Mouse (Mus musculus): Measurements from ENCODE around the gene Slirp.

DNA sequence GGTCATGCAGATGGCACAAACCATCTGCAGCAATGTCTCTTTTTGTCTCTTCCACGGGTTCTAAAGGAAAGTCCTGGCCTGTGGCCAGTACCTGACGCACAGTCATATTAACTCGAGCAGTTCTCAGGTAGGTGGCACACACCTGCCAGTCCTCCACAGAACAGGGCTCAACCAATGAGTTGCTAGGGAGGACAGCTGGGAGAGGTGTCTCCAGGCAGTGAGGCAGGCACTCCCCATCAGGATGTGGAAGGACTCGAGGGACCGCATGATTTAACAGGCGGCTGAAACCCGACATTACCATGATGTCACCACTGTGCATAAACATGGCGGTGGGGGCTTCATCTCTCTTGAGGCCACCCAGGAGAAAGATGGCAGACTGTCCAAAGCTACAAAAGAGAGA lies 14.8 kb upstream of the Slirp start:
- TF ChIP-seq CTCF (IDR thresholded peaks at IDR 0.05; ENCODE audit: extremely low read depth, insufficient read depth, low read length) (no peak), POLR2A (IDR thresholded peaks at IDR 0.05; ENCODE audit: extremely low read depth, insufficient read depth, low read length) (no peak)

All from cortical plate, adult 2 months (tissue).